Mouse (Mus musculus): ENCODE results near the gene Col11a2. TPM values are rescaled to one million over a fixed set of nuclear protein-coding genes. Genes with fewer than 3 reads are reported as not detected.
"Not testable (repeated sequence)": the region's sequence is repeated elsewhere in the genome, so short reads cannot be mapped to it uniquely, and the experiment has no call there.

The Col11a2 gene
- polyA plus RNA-seq, 1 experiment from 2014 or later, result 0.67 TPM

- peaks cover 16% of the 10 kb centered on the region for H3K27me3 ChIP-seq (replicated peaks; ENCODE audit: control insufficient read depth, insufficient read depth, low read length)
- not testable (repeated sequence) for ATAC-seq (replicated peaks; ENCODE audit: low FRiP score); DNase-seq (ENCODE audit: low spot score); H3K4me3 ChIP-seq (ENCODE audit: low read depth, low read length); H3K9me3 ChIP-seq (ENCODE audit: control insufficient read depth, low read length); H3K36me3 ChIP-seq (ENCODE audit: control insufficient read depth, insufficient read depth, low read length); H3K9ac ChIP-seq (ENCODE audit: low read depth, low read length); H3K4me1 ChIP-seq (replicated peaks; ENCODE audit: control insufficient read depth, insufficient read depth, low read length); H3K27ac ChIP-seq (ENCODE audit: low read depth, low read length); H3K4me2 ChIP-seq
- 44% methylated on average over 2 of the region's 2 CpGs for WGBS
Measured at GRCm38 (mm10) chr17:34000796-34001195, 38.4 kb upstream of the Col11a2 start.

- Histone ChIP-seq H3K4me3 (ENCODE audit: low read depth, low read length) (no peak overlapping the region), H3K4me2 (no peak overlapping the region), H3K36me3 (ENCODE audit: control insufficient read depth, insufficient read depth, low read length) (no peaks in the 10 kb centered on the region), H3K4me1 (replicated peaks; ENCODE audit: control insufficient read depth, insufficient read depth, low read length) (peaks cover 5% of the 10 kb centered on the region; the same call in 1 of the 2 replicates), H3K9ac (ENCODE audit: low read depth, low read length) (no peak overlapping the region), H3K27me3 (replicated peaks; ENCODE audit: control insufficient read depth, insufficient read depth, low read length) (peaks cover 16% of the 10 kb centered on the region), H3K27ac (ENCODE audit: low read depth, low read length) (no peak overlapping the region), H3K9me3 (ENCODE audit: control insufficient read depth, low read length) (no peaks in the 10 kb centered on the region)
- ATAC-seq (replicated peaks; ENCODE audit: low FRiP score) (no peak), DNase-seq (ENCODE audit: low spot score) (no peak)
- 5% methylated on average over 5 of the region's 5 CpGs for WGBS
Measured at GRCm38 (mm10) chr17:34003426-34003825, 35.8 kb upstream of the Col11a2 start.

DNA sequence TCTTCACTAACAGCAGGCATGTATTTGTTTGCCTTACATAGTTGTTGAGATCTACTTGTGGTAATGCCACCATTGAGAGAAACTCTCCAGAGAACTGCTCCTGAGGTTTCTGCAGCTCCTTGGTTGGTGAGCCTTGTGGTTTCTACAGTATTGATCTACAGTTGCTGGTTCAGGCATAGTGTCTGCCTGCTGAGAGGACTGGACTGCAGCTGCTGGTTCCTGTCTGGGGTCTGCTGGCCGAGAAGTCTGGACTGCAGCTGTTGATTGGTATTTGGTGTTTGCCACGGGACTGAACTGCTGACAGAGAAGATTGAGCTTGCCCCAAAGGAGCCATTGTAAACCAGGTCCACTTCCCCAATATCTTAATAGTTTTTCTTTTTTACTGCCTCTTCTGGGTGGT is 32.7 kb upstream of the Col11a2 start:
- no peak for DNase-seq (ENCODE audit: low spot score)
- no peak overlapping the region for H3K9ac ChIP-seq (ENCODE audit: low read depth, low read length)
- H3K9me3 ChIP-seq (ENCODE audit: control insufficient read depth, low read length), result no peaks in the 10 kb centered on the region
- peaks cover 2% of the 10 kb centered on the region; the same call in 1 of the 2 replicates for H3K27me3 ChIP-seq (replicated peaks; ENCODE audit: control insufficient read depth, insufficient read depth, low read length)
- WGBS, result 44% methylated on average over 2 of the region's 2 CpGs
- no peak overlapping the region for H3K27ac ChIP-seq (ENCODE audit: low read depth, low read length)
- no peaks in the 10 kb centered on the region for H3K4me1 ChIP-seq (replicated peaks; ENCODE audit: control insufficient read depth, insufficient read depth, low read length)
- H3K4me2 ChIP-seq, result no peak overlapping the region
- H3K4me3 ChIP-seq (ENCODE audit: low read depth, low read length), result no peak overlapping the region
- no peaks in the 10 kb centered on the region for H3K36me3 ChIP-seq (ENCODE audit: control insufficient read depth, insufficient read depth, low read length)
- no peak for ATAC-seq (replicated peaks; ENCODE audit: low FRiP score)

DNA sequence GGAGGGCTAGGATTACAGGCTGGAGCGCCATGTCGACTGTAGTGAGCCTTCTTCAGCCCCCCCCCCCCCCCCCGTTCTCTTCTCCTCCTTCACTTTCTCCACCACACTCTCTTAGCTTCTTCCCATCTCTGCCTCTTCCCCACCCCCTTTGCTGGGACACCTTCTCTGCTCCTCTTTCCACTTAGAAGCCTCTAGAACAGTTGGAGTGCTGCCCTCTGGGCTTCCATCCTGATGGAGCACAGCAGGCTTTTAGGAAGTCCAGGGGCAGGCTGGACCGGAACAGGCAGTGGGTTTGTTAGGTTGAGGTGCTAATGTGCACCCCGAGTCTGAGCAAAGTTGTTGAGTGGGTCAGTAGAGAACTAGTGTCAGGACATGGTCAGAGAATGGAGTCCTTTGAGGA is 29.1 kb upstream of the Col11a2 start:
- 63% methylated on average over 5 of the region's 5 CpGs for WGBS
- H3K9ac ChIP-seq (ENCODE audit: low read depth, low read length), result no peak overlapping the region
- DNase-seq (ENCODE audit: low spot score), result no peak

DNA sequence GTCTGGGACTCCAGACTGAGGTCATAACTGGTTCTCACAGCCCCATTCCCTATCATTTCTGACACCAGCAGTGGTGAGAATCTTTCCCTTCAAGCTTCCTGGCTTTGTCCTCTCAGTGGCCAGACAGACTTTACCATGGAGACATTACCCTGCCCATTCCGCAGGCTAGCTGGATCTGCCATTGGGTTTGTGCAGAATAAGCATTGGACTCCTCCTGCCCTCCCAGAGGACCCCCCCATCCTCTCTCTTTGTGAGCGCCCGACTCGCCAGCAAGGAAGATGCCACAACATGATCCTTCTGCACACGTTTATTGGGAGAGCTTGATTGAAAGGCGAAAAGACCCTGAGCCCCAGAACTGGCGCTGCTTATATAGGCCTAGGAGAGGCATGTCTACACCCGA is 25.8 kb upstream of the Col11a2 start:
- H3K4me2 ChIP-seq, result no peak overlapping the region
- DNase-seq (ENCODE audit: low spot score), result no peak
- no peak for ATAC-seq (replicated peaks; ENCODE audit: low FRiP score)
- H3K4me1 ChIP-seq (replicated peaks; ENCODE audit: control insufficient read depth, insufficient read depth, low read length), result no peaks in the 10 kb centered on the region
- no peaks in the 10 kb centered on the region for H3K27me3 ChIP-seq (replicated peaks; ENCODE audit: control insufficient read depth, insufficient read depth, low read length)
- H3K4me3 ChIP-seq (ENCODE audit: low read depth, low read length), result no peak overlapping the region
- no peak overlapping the region for H3K9ac ChIP-seq (ENCODE audit: low read depth, low read length)
- no peaks in the 10 kb centered on the region for H3K9me3 ChIP-seq (ENCODE audit: control insufficient read depth, low read length)
- H3K36me3 ChIP-seq (ENCODE audit: control insufficient read depth, insufficient read depth, low read length), result no peaks in the 10 kb centered on the region
- WGBS, result 93% methylated on average over 8 of the region's 8 CpGs
- H3K27ac ChIP-seq (ENCODE audit: low read depth, low read length), result no peak overlapping the region

More for the DNA sequence above, 29.1 kb upstream of the Col11a2 start:
- Histone ChIP-seq H3K27me3 (replicated peaks; ENCODE audit: control insufficient read depth, insufficient read depth, low read length) (no peaks in the 10 kb centered on the region), H3K4me1 (replicated peaks; ENCODE audit: control insufficient read depth, insufficient read depth, low read length) (no peaks in the 10 kb centered on the region), H3K36me3 (ENCODE audit: control insufficient read depth, insufficient read depth, low read length) (no peaks in the 10 kb centered on the region), H3K4me3 (ENCODE audit: low read depth, low read length) (no peak overlapping the region), H3K9me3 (ENCODE audit: control insufficient read depth, low read length) (no peaks in the 10 kb centered on the region), H3K27ac (ENCODE audit: low read depth, low read length) (no peak overlapping the region), H3K4me2 (no peak overlapping the region)
- ATAC-seq (replicated peaks; ENCODE audit: low FRiP score), result no peak

DNA sequence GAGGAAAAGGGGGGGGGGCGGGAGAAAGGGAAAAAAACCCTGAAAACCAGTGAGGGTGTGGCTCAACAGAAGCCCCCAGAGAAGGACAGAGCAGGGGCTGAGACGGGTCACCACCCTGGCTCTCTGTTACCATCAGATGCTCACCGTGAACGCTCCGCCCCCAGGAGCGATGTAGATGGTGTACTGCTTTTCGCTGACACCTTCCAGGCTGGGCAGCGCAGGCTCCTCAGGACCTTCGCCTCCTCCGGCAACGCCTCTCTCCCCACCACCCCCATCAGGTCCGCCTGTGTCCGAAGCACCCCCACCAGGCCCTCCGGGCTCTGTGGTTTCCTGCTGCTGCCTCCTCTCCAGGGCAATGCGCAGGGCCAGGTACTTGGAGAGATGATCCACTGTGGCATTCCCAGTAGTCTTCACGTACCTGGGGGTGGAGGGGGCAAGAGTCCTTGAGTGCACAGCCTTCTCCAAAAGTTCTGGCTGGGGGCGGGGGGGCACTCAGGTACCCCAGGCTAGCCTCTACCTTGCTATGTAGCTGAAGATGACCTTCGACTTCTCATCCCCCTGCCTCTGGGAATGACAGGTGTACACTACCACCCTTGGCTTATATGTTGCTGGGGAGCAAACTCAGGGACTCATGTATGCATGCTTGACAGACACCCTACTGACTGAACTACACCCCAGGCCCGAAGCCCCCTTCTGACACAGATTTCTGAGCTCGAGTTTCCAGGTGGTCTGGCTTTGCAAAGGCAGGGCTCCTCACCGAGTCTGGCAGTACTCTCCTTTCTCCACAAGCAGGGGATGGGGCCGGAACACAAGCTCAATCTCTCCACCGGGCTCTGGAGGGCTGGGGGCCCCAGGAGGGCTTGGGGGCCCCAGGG is 17.5 kb upstream of the Col11a2 start:
- ATAC-seq (replicated peaks; ENCODE audit: low FRiP score) (no peak), DNase-seq (ENCODE audit: low spot score) (no peak)
- WGBS, result 94% methylated on average over 22 of the region's 23 CpGs

DNA sequence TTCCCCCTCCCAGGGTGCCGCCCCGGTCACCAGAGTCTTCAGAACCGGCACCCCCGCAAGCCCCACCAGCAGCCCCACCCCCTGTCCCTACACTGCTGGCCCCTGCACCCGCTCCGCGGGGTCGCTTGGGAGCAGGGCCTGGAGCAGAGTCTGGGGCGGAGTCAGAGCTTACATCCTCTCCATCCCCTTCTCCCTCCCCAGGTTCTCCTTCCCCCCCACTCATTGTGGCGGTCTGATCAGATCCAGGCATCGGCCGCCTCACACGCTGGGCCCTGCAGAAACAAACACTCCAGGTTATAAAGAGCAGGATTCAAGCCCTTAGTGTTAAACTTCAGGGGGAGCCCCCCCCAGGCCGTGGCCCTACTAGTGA is 16.8 kb upstream of the Col11a2 start:
- no peak for DNase-seq (ENCODE audit: low spot score)
- no peaks in the 10 kb centered on the region for H3K27me3 ChIP-seq (replicated peaks; ENCODE audit: control insufficient read depth, insufficient read depth, low read length)
- no peak overlapping the region for H3K27ac ChIP-seq (ENCODE audit: low read depth, low read length)
- no peak overlapping the region for H3K4me2 ChIP-seq
- H3K4me1 ChIP-seq (replicated peaks; ENCODE audit: control insufficient read depth, insufficient read depth, low read length), result peaks cover 22% of the 10 kb centered on the region
- peaks cover 19% of the 10 kb centered on the region for H3K36me3 ChIP-seq (ENCODE audit: control insufficient read depth, insufficient read depth, low read length)
- H3K9me3 ChIP-seq (ENCODE audit: control insufficient read depth, low read length), result peaks cover 15% of the 10 kb centered on the region; the same call in 1 of the 2 replicates
- no peak overlapping the region for H3K4me3 ChIP-seq (ENCODE audit: low read depth, low read length)
- ATAC-seq (replicated peaks; ENCODE audit: low FRiP score), result no peak
- WGBS, result 89% methylated on average over 14 of the region's 14 CpGs
- no peak overlapping the region for H3K9ac ChIP-seq (ENCODE audit: low read depth, low read length)

More for the DNA sequence above, 17.5 kb upstream of the Col11a2 start:
- Histone ChIP-seq H3K4me3 (ENCODE audit: low read depth, low read length) (no peak overlapping the region), H3K36me3 (ENCODE audit: control insufficient read depth, insufficient read depth, low read length) (peaks cover 19% of the 10 kb centered on the region), H3K4me2 (no peak overlapping the region), H3K4me1 (replicated peaks; ENCODE audit: control insufficient read depth, insufficient read depth, low read length) (peaks cover 18% of the 10 kb centered on the region), H3K27ac (ENCODE audit: low read depth, low read length) (no peak overlapping the region), H3K9ac (ENCODE audit: low read depth, low read length) (no peak overlapping the region), H3K27me3 (replicated peaks; ENCODE audit: control insufficient read depth, insufficient read depth, low read length) (no peaks in the 10 kb centered on the region), H3K9me3 (ENCODE audit: control insufficient read depth, low read length) (peaks cover 15% of the 10 kb centered on the region; the same call in 1 of the 2 replicates)

GRCm38 (mm10) chr17:34022987-34023386 is 16.2 kb upstream of the Col11a2 start:
- Histone ChIP-seq H3K4me1 (replicated peaks; ENCODE audit: control insufficient read depth, insufficient read depth, low read length) (peaks cover 23% of the 10 kb centered on the region), H3K9me3 (ENCODE audit: control insufficient read depth, low read length) (peaks cover 15% of the 10 kb centered on the region; the same call in 1 of the 2 replicates), H3K4me3 (ENCODE audit: low read depth, low read length) (no peak overlapping the region), H3K27ac (ENCODE audit: low read depth, low read length) (no peak overlapping the region), H3K4me2 (no peak overlapping the region), H3K9ac (ENCODE audit: low read depth, low read length) (no peak overlapping the region), H3K36me3 (ENCODE audit: control insufficient read depth, insufficient read depth, low read length) (peaks cover 19% of the 10 kb centered on the region), H3K27me3 (replicated peaks; ENCODE audit: control insufficient read depth, insufficient read depth, low read length) (no peaks in the 10 kb centered on the region)
- WGBS, result 96% methylated on average over 20 of the region's 20 CpGs
- DNase-seq (ENCODE audit: low spot score) (no peak), ATAC-seq (replicated peaks; ENCODE audit: low FRiP score) (no peak)

GRCm38 (mm10) chr17:34023678-34024077 is 15.6 kb upstream of the Col11a2 start:
- Histone ChIP-seq H3K9ac (ENCODE audit: low read depth, low read length) (peak overlapping the region; percentile 93), H3K27ac (ENCODE audit: low read depth, low read length) (no peak overlapping the region), H3K27me3 (replicated peaks; ENCODE audit: control insufficient read depth, insufficient read depth, low read length) (no peaks in the 10 kb centered on the region), H3K4me3 (ENCODE audit: low read depth, low read length) (peak overlapping the region; percentile 88), H3K36me3 (ENCODE audit: control insufficient read depth, insufficient read depth, low read length) (peaks cover 24% of the 10 kb centered on the region), H3K4me1 (replicated peaks; ENCODE audit: control insufficient read depth, insufficient read depth, low read length) (peaks cover 30% of the 10 kb centered on the region), H3K9me3 (ENCODE audit: control insufficient read depth, low read length) (peaks cover 15% of the 10 kb centered on the region; the same call in 1 of the 2 replicates), H3K4me2 (peak overlapping the region; percentile 97)
- ATAC-seq (replicated peaks; ENCODE audit: low FRiP score) (no peak), DNase-seq (ENCODE audit: low spot score) (no peak)
- 68% methylated on average over 9 of the region's 9 CpGs for WGBS

Measured in liver, embryonic 11.5 days (tissue).